Mouse (Mus musculus) Muller cell, postnatal 12 days (primary cell): ENCODE data around the gene Rbm47.

ENCODE experiments used
- DNase-seq: peaks from one replicate; pipeline ENCODE4 v3.0.0-alpha.2; 2015; ENCODE audit errors: inconsistent ontology term

Gene Rbm47

DNA sequence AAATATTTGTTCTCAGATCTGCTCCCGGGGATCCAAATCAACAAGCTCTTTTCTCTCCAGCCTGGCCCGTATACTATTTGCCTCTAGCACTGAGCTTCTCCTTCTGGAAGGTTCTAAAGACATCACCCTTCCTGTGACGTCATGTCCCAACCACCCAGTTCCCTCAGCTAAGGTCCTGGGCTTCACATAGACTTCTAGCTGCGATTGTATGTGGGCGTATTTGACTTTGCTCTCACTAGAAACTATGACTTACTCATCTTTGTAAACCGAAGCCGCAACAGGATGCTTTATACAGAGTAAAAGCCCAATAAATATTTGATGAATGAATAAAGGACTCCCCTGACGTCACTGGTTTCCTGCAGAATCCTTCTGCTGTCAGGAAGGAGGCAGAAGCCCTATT is 7.2 kb downstream of the Rbm47 start:
- DNase-seq: peak; percentile 25

DNA sequence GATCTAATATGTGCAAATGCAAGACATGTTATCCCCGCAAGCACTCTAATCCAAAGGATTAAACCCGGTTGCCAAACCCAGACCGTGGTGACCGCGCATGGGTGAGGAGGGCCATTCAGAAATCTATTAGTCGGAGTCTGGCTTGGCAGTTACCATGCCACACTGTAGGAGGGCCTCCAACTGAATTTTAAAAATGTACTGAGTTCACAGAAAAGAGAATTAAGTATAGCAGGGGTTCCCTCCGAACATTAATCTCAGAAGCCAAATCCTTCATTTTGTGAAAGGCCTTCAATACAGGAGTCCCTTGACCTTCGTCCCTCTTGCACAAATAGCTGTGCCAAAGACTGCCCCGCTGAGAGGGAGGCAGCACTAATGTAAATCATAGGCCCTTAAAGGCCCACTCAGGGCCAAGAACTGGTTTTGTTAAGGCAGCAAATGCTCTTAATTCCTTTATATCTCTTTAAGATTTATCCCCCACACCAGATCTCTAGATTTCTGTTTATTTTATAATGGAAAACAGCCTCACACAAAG is 16.4 kb downstream of the Rbm47 start:
- peak; percentile 41 for DNase-seq

GRCm38 (mm10) chr5:66154616-66155015 is 18.3 kb downstream of the Rbm47 start:
- DNase-seq: no peak

DNA sequence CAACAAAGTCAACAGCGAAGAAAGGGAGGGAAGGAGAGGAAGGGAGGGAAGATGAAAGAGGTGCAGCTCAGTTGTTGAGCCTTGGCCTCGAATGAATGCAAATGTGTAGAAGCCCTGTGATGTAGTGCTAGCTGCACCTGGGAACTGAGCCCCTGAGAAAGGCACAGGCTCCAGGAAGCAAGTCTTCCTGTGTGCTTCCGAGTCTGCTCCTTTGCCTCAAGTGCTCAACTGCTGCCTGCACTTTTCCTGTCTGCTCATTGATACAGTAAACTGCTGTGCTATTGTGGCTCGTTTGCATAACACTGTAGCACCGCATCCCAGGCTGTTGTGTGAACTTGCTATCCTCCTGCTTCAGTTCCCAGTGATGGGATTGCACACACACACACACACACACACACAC is 19.4 kb downstream of the Rbm47 start:
- DNase-seq: no peak

DNA sequence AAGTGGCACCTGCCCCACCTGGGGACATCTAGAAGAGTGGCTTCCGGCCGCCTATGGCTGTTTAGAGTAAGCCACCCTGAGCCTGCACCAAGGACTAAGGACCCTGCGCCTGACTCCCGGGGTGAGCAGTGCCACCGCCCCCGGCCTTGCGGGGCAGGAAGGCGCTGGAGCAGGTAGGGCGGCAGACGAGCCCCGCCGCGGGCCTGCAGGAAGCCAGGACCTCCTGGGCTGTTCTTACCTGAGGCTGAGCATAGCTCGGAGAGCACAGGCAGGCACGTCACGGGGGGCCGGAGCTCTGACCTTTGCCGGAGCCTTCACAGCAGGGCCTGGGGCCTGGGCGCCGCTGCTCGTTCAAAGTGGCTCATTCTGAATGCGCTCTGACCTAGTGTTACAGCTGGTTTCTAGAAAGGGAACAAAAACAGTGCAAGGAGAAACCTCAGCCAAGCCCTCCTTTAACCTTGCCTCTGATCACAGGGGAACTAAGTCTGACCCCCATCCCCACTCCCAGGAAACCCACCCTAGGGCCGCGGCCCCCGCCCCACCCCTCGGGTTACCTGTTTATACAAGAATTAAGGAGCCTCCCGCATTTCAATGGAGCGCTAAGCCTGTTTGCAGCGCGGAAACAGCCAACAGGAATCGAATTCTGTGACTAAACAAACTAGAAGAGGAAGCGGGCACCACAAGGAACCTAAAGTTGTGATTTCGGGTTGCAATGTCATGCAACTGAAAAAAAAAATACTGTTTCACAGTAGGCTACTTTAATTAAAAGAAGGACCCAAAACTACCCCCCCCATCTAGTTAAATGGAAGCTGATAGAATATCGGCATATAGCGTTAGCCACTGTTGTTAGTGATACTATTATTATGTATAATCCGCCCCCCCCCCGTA is 21.4 kb downstream of the Rbm47 start:
- no peak for DNase-seq

DNA sequence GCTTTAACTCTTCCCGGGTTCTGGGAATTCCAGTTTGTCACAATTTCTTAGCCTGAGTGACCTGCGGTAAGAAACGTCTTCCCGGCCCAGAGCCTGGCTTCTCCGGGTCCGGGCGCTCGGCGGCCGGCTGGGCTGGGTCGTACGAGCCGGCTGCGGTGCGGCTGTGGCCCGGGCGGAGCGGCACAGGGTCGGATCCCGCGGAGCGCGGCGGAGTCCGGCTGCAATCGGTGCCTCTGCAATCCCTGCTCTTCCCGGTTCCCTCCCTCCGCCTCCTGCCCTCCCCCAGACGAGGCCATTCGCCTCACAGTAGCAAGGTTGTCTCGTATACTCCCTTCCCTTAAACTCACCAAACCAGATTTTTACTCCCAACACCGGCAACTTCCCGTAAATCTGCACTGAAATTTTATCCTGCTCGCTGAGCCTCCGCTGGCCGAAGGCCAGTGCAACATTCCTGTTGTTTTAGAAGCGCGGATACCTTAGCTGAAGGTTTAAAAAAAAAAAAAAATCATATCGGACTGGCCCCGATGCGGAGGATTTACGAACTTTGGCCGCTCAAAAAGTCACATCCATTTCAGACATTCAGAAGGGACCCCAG is 22.1 kb downstream of the Rbm47 start:
- peak; percentile 75 for DNase-seq

DNA sequence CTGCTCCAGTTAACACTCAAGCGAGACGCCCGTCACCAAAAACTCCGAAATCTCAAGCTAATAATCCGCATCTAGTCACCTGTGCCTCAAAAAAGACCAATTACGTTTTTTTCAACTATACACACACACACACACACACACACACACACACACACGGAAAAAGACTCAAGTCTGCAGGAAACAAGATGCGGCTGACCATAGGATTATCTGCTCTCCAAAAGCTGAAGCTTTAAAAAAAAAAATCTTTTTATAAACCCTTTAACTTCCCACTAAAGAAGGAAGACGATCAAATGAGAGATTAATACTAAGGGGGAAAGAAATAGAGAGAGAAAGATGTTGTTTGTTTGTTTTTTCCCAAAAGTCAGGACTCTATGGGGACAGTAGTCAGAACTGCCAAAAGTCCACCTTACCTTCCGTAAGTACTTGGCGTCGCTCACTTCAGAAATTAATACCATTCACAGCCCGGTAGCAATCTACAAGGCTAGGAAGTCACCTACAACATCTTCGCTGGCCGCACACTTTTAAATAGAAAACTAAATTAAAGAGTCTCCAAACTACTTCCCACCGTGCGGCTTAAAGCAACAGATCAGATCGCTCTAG is 22.7 kb downstream of the Rbm47 start:
- peak; percentile 49 for DNase-seq

DNA sequence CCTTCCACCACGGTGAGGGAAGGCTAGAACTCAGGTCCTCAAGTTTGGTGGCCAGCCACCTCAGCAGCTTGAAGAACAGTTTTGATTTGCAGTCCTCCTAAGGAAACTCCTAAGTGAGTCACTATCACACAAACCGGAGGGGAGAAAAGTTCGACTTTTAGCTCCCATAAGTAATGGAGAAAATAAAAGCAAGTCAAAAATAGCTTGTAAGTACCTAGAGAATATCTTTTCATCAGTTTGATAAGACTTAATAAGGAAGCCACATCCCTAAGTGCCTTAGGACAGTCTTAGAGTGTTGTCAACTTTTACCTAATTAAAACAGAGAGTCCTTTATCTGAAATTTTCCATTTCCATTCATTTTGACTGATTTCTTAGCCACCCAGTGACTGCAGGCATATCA is 23.3 kb downstream of the Rbm47 start:
- DNase-seq: no peak

- no peak for DNase-seq
Observed at GRCm38 (mm10) chr5:66149111-66149510, 23.8 kb downstream of the Rbm47 start.

DNA sequence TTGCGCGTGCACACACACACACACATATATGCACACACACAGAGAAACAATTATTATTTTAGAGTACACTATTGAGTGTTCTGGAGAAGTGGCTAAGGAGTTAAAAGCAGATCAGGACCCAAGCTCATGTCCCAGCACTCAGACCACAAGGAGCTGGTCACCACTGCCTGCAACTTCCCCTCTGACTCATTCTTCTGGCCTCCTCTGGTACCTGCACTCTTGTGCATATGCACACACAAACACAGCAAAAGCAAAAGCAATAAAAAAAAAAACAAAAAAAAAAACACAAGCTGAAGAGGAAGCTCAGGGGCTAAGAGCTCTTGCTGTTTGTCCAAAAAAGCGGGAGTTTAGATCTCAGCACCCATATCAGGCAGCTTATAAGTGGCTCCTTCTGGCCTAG is 25.6 kb downstream of the Rbm47 start:
- no peak for DNase-seq

DNA sequence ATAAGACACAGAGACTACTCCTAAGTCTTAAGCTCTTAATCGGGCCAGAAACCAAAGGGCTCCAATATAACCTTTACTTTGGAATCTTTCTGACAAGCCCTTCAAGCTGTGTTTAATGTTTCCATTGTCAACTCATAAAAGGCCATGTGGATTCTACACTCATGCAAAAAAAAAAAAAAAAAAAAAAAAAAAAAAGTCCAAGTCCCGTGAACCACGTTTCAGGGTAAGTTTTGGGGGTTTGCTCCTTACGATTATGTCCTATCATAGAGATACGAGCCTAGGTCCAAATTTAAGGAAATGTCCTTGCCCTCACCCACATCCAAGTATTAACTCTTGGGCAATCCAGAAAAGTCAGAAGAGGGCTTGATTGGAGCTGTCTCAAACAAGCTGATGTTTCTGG is 27.3 kb downstream of the Rbm47 start:
- DNase-seq: no peak

DNA sequence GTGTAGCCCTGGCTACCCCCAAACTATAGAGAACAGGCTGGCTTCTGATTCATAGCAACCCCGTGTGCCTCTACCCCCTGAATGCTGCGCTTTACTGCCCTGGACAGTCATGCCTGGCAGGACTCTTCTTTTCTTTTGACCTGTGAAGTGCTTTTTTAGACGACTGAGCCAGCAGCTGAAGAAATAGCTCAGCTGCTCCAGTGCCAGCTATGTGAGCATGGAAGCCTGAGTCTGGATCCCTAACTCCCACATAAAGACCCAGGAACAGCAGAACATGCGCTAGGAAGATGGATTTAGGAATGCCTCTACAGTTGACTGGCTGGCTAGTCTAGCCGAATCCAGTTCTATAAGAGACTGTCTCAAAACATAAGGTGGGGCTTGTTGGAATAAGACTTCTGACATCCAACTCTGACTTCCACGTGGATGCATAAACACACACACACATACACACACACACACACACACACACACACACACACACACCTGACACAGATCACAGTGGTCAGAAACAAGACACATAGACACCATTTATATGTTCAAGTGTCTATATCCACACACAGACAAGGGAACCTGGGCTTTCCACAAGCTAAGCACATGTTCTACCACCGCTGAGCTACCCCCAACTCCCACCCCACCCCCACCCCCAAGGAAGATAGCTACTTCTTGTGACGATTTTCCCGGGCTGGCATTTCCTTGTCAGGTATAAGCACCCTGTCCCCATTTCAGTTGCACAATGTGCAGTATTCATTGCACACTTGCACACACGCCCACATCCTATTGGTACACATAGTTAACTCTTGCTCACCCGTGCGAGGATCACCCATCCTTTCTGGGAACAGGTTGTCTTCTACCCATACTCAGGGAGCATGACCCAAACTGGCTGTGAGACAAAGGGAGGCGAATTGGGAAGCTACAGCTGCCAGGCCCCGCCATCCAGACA is 29.6 kb downstream of the Rbm47 start:
- DNase-seq: no peak

- DNase-seq: no peak
Observed at GRCm38 (mm10) chr5:66141474-66141873, 31.4 kb downstream of the Rbm47 start.

DNA sequence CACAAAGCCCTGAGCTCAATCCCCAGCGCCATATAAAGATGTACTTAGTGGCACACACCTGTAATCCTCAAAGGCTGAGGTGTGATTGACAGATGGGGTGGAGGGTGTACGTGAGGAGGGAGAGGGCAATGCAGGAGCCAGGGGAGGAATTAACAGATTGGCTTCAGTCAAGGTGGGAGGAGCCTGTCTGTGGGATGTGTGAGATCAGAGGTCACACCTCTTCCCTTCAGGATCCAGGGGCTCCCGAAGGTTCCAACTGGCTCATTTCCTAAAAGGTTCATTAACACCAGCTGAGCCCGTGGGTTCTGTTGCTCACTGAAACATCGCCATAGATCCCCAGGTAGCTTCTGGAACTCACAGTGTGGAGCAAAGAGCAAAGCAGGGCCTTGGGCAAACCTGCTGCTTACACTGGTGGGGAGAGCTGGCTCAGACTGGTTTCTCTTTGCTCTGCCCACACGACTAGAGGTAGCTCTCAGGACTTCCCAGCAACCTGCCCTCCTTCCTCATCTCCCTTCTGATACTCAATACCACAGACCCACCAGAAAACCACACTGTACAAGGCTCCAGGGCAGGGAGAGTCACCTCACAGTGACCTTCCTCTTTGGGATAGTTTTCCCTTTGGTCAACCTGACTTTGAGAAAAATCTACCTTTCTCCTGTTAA is 33.2 kb downstream of the Rbm47 start:
- DNase-seq: no peak

GRCm38 (mm10) chr5:66139171-66139570 is 33.7 kb downstream of the Rbm47 start:
- no peak for DNase-seq

GRCm38 (mm10) chr5:66138597-66138996 is 34.3 kb downstream of the Rbm47 start:
- DNase-seq: peak; percentile 24

GRCm38 (mm10) chr5:66137250-66137649 is 35.7 kb downstream of the Rbm47 start:
- peak; percentile 40 for DNase-seq

DNA sequence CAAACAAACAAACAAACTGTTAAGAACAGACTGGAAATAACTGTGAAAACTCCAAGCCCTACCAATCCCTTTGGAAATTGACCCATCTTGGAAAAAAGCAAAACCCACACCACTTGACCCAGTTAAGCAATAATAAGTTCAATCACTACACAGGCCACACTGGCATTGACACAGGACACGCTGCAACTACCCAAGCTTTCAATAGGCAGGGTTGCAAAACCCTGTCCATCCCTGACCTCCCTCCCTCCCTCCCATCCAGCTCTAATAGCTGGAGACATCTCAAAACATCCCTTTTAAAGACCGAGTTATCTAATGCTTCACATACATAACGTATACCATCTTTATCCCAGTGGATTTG is 37.1 kb downstream of the Rbm47 start:
- no peak for DNase-seq

GRCm38 (mm10) chr5:66135161-66135852 is 37.6 kb downstream of the Rbm47 start:
- DNase-seq: no peak

DNA sequence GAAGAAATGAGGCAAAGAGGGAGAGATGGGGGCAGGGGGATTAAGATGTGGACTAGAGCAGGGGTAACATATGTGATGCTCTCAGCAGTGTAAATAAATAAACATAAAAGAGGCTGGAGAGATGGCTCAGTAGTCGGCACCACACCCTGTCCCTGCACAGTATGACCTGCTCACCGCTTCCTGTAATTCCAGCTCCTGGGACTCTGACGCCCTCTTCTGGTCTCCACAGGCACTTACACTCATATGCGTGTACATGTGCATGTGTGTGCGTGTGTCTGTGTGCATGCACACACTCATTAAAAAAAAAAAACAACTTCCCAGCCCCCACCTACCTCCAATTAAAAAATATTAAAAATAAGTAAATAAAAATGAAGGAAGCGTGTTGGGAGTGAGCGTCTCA is 38.3 kb downstream of the Rbm47 start:
- no peak for DNase-seq

- no peak for DNase-seq
Observed at GRCm38 (mm10) chr5:66128948-66129347, 44.0 kb downstream of the Rbm47 start.
